Mouse (Mus musculus) kidney, adult 2 months (tissue): Measurements from ENCODE around the gene Hoxa11.

Experiments
- CTCF ChIP-seq: fragments of 200-500 bp; conservative IDR thresholded peaks from 2 replicates; pipeline ENCODE4 v1.5.1; 2011; ENCODE audit warnings: low read depth, mild to moderate bottlenecking, control low read depth, low read length, moderate library complexity, mixed read lengths; ENCODE audit not compliant: insufficient read depth, insufficient read length
- POLR2A ChIP-seq: fragments of 200-500 bp; IDR thresholded peaks from one replicate; pipeline ENCODE4 v1.6.1; 2011; ENCODE audit warnings: low read depth, low read length, control low read depth

DNA sequence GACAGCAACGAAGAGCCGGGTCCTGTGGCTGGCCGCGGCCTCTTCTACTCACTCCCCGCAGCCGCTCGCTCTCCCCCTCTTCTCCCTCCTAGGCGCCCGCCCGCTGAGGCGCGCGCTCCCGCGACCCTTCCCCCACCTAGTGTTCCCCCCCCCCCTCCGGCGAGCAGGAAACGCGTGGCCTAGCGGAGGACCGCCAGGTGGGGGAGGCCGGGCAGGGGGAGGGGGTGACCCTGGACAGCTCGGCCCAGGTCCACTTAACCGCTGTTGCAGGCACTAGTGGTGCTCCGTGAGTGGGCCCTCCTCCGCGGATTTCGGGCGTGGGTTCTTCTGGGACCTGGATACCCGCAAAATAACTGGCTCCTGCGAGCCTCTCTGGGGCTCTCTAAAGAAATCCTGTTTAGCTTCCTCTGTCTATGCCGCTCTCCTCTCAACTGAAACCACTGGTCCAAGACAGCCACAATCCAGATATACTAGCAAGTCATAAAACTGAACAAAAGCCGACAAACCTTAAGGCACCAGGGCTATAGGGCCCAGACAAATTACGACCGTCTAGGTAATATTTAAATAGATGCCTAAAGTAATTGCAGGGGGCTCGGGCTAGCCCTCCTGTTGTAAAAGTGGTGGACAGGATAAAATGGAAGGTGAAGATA, 15.0 kb downstream of the Hoxa11 start, which contains the start of gene Hoxa9:
- TF ChIP-seq CTCF (no peak), POLR2A (no peak)
